Mouse (Mus musculus): ENCODE results near the gene Iqcc.

GRCm38 (mm10) chr4:129575171-129575844, 43.6 kb downstream of the Iqcc start:
- TF ChIP-seq CTCF (IDR thresholded peaks at IDR 0.05; ENCODE audit: extremely low read depth, insufficient read length, insufficient replicate concordance, low read depth, low read length) (no peak), POLR2A (IDR thresholded peaks at IDR 0.05; ENCODE audit: low read depth, low read length) (no peak)
